Mouse (Mus musculus) heart, embryonic 16.5 days (tissue): ENCODE measurements around the gene Adamtsl1. TPM values are rescaled to one million over a fixed set of nuclear protein-coding genes. Genes with fewer than 3 reads are reported as not detected.
A peak's percentile ranks its signal among the peaks of the same experiment; 100 is the strongest.

Experiments
- ATAC-seq: fragments of 200-750 bp; cut with Nextera tagmentation; replicated peaks from 2 replicates; pipeline ENCODE4 v1.8.0; 2017; ENCODE audit warnings: moderate number of reproducible peaks; ENCODE audit not compliant: insufficient read depth, low FRiP score; ENCODE audit errors: extremely low read depth
- H3K27ac ChIP-seq: fragments of 300-500 bp; sonication (generic); 2 replicates; pipeline ENCODE4 v1.5.1; 2014; ENCODE audit warnings: mild to moderate bottlenecking, low read length, control low read depth, moderate library complexity
- H3K27me3 ChIP-seq: fragments of 300-500 bp; sonication (generic); 2 replicates; pipeline ENCODE4 v1.6.1; 2014; ENCODE audit warnings: low read length, mixed read lengths; ENCODE audit not compliant: control insufficient read depth, insufficient read depth
- H3K36me3 ChIP-seq: fragments of 300-500 bp; sonication (generic); 2 replicates; pipeline ENCODE4 v1.6.1; 2014; ENCODE audit not compliant: control insufficient read depth, insufficient read depth
- H3K4me1 ChIP-seq: fragments of 300-500 bp; sonication (generic); 2 replicates; pipeline ENCODE4 v1.6.1; 2014; ENCODE audit warnings: low read length, mixed read lengths; ENCODE audit not compliant: control insufficient read depth, insufficient read depth
- H3K4me2 ChIP-seq: fragments of 300-500 bp; sonication (generic); 2 replicates; pipeline ENCODE4 v1.6.1; 2014; ENCODE audit warnings: low read depth, mild to moderate bottlenecking, control low read depth, low read length
- H3K4me3 ChIP-seq: fragments of 300-500 bp; sonication (generic); 2 replicates; pipeline ENCODE4 v1.5.1; 2014; ENCODE audit warnings: mild to moderate bottlenecking, control low read depth, low read length
- H3K9ac ChIP-seq: fragments of 300-500 bp; sonication (generic); 2 replicates; pipeline ENCODE4 v1.6.1; 2014; ENCODE audit warnings: low read length, control low read depth
- H3K9me3 ChIP-seq: fragments of 300-500 bp; sonication (generic); replicated peaks from 2 replicates; pipeline ENCODE4 v1.6.1; 2016; ENCODE audit warnings: low read length; ENCODE audit not compliant: control insufficient read depth
- WGBS: fragments of 180-500 bp; shearing (Covaris S2); extraction: QIAGEN DNeasy Blood & Tissue Kit; methylation state at CpG from one replicate; pipeline ENCODE4 v1.1.7; 2014; 5-methylcytosine and 5-hydroxymethylcytosine counted together
- polyA plus RNA-seq: library from polyadenylated mRNA; unstranded; fragments of >200 nt; fragmentation: Nextera tagmentation; extraction: Ambion mirVana; gene quantifications from 2 replicates; pipeline ENCODE4 v1.2.1, GENCODE M21; 2015

Adamtsl1 gene
- polyA plus RNA-seq, 1 experiment from 2014 or later = 7.9 TPM

DNA sequence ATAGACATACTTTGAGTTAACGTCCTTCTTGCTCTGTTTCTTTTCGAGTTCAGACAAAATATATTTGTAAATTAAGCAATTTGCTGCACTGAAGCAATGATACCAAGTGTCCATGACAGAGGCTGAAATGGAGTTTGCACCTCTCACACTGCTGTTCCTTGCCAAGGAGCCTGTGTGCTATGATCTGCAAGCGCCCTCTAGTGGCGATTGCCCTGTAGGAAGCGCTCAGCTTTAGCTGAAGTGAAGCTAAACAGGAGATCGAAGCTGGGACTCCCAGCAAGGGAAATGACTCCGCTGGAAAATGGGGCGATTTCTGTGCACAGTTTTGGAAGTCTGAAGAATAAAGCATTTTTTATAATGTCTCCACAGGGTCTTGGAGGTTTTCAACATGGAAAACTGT, 287.8 kb downstream of the Adamtsl1 start:
- Histone ChIP-seq H3K4me2 (no peak overlapping the region), H3K27ac (no peak overlapping the region), H3K9ac (no peak overlapping the region), H3K27me3 (no peaks in the 10 kb centered on the region), H3K9me3 (no peaks in the 10 kb centered on the region), H3K4me3 (no peak overlapping the region), H3K36me3 (no peaks in the 10 kb centered on the region), H3K4me1 (no peaks in the 10 kb centered on the region)
- ATAC-seq = 0 out of 2 replicates have a peak, but pooled peaks have one; percentile 45
- 5% methylated on average over 8 of the region's 8 CpGs for WGBS

DNA sequence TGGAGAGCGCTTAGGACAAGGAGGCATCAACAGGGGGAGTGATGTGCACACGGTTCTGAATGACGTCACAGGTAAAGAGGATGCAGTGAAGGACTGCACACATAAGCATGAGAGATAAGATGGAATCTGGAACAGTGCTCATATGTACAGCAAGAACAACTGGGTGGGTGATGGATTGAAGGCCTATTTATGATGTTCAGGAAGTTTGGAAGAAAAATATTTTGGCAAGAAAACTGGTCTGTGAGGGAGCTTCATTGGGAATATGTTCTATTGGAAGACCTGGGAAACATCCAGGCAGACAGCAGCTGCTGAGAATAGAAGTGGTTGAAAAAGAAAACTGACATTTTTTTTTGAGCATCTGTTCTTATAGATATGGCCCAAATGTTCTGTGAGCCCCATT, 300.4 kb downstream of the Adamtsl1 start:
- no peak for ATAC-seq
- 65% methylated on average over 3 of the region's 3 CpGs for WGBS
- no peak overlapping the region for H3K4me3 ChIP-seq
- H3K27me3 ChIP-seq = no peaks in the 10 kb centered on the region
- no peak overlapping the region for H3K9ac ChIP-seq
- no peaks in the 10 kb centered on the region for H3K36me3 ChIP-seq
- no peaks in the 10 kb centered on the region for H3K9me3 ChIP-seq
- no peak overlapping the region for H3K27ac ChIP-seq
- H3K4me1 ChIP-seq = no peaks in the 10 kb centered on the region
- no peak overlapping the region for H3K4me2 ChIP-seq

DNA sequence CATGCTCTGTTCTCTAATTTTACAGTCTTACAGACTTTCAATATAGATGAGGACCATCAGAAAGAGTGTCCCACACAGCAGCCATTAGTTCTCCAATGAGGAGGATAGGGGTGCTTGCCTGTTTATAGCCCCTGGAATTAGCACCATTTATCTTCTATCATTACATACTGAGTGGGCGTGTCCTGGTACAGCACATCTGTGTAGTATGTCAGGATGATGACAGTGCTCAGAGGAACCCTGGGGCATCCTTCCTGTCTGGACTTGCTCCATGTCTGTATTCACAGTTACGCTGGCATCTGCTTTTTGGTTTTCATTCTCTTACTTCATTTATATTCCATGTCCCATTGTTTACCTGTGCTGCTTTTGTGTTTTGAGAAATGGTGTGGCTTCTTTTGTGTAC, 304.5 kb downstream of the Adamtsl1 start:
- Histone ChIP-seq H3K9me3 (no peaks in the 10 kb centered on the region; the same call in 1 of the 2 replicates), H3K4me3 (no peak overlapping the region), H3K4me1 (no peaks in the 10 kb centered on the region), H3K9ac (no peak overlapping the region), H3K27me3 (no peaks in the 10 kb centered on the region), H3K4me2 (no peak overlapping the region), H3K36me3 (no peaks in the 10 kb centered on the region), H3K27ac (no peak overlapping the region)
- no peak for ATAC-seq
- 69% methylated on average over 2 of the region's 2 CpGs for WGBS

DNA sequence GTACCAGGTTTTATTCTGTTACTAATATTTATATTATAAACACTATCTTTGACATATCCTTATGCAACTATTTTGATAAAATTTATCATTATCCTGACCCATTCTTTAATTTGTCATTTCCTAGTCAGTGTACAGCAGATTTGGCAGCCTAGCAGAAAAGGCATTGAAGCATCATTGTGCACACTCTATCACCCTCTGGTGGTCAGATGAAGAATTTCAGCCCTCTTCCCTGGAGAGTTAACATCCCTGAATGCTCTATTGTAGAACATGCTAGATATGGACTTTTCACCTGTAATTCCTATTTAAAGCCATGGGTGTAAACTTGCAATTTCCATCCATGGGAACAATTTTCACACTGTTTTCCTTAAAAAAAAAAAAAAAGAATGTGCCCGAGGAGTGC, 305.2 kb downstream of the Adamtsl1 start:
- no peak overlapping the region for H3K9ac ChIP-seq
- no peaks in the 10 kb centered on the region for H3K27me3 ChIP-seq
- no peak overlapping the region for H3K4me3 ChIP-seq
- H3K9me3 ChIP-seq = no peaks in the 10 kb centered on the region; the same call in 1 of the 2 replicates
- H3K27ac ChIP-seq = no peak overlapping the region
- 74% methylated on average over 1 of the region's 1 CpGs for WGBS
- no peak overlapping the region for H3K4me2 ChIP-seq
- no peak for ATAC-seq
- H3K36me3 ChIP-seq = no peaks in the 10 kb centered on the region
- H3K4me1 ChIP-seq = no peaks in the 10 kb centered on the region

DNA sequence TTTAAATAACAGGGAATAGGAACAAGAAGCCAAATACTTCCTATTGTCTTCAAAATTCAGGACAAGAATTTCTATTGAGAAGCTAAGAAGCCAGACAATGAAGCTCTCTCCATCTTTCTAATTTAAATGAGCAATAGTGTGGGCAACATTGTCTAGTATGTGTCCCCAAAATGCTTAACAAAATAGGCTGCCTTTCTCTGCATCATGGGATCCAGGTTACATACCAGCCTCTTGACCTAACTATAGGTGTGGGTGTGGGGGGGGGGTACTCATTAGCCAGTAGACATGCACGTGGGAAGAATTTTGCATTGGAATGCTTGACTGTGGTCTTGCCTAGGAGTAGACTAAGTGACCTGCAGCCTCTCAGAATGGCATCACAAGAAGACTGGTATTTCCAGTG, 305.9 kb downstream of the Adamtsl1 start:
- H3K4me2 ChIP-seq = no peak overlapping the region
- no peaks in the 10 kb centered on the region for H3K36me3 ChIP-seq
- H3K9me3 ChIP-seq = no peaks in the 10 kb centered on the region; the same call in 1 of the 2 replicates
- no peak for ATAC-seq
- H3K27ac ChIP-seq = no peak overlapping the region
- WGBS = 32% methylated on average over 1 of the region's 1 CpGs
- no peak overlapping the region for H3K4me3 ChIP-seq
- no peak overlapping the region for H3K9ac ChIP-seq
- H3K27me3 ChIP-seq = no peaks in the 10 kb centered on the region
- H3K4me1 ChIP-seq = no peaks in the 10 kb centered on the region

DNA sequence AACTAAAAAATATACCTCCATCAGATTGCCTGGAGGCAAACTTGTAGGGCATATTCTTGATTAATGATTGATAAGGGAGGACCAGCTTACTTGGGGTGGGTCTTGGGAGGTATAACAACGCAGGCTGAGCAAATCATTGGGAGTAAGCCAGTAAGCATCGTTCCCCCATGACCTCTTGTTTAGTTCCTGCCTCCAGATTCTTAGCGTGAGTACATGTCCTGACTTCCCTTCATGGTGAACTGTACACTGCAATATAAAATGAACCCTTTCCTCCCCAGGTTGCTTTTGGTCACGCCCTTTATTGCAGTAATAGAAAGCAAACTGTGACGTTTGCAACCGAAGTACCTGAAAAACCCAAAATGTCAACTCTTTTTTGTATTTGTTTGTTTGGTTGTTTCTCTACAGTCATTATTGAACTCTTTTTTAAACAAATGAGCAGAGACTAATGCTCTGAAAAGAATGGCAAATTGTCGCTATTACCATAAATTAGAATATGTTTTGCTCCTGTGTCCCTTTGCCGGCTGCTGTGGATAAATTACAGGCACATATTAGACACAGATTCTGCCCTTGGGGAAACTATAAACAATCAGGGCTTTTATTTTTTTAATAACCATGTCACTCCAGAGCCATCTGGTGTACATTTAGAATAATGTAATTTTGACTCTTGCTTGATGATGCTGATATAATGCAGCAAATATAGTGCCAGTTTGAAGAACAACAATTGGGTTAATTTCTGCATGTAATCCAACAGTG, 310.2 kb downstream of the Adamtsl1 start:
- 73% methylated on average over 8 of the region's 8 CpGs for WGBS
- Histone ChIP-seq H3K36me3 (no peaks in the 10 kb centered on the region), H3K9me3 (no peaks in the 10 kb centered on the region; the same call in 1 of the 2 replicates), H3K4me2 (no peak overlapping the region), H3K4me3 (no peak overlapping the region), H3K27ac (no peak overlapping the region), H3K9ac (no peak overlapping the region), H3K4me1 (no peaks in the 10 kb centered on the region), H3K27me3 (no peaks in the 10 kb centered on the region)
- ATAC-seq = no peak

DNA sequence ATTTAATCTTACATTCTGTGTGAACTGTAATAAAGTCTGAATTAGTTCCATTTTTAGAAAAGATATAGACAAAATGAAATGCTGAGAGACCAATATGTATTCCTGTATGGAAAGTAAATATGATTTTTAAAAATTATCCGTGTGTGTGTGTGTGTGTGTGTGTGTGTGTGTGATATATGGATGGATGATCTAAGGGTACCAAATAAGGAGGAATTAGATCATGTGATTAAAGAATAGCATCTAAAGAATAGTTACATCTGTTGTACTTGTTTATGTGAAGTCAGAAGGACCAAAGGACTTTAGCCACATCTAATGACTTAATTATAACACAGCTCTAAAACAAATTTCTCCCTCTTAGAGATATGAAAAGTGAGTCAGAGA, 310.7 kb downstream of the Adamtsl1 start:
- Histone ChIP-seq H3K27me3 (no peaks in the 10 kb centered on the region), H3K27ac (no peak overlapping the region), H3K4me2 (no peak overlapping the region), H3K9ac (no peak overlapping the region), H3K4me1 (no peaks in the 10 kb centered on the region), H3K4me3 (no peak overlapping the region), H3K9me3 (no peaks in the 10 kb centered on the region; the same call in 1 of the 2 replicates), H3K36me3 (no peaks in the 10 kb centered on the region)
- WGBS = 53% methylated on average over 1 of the region's 1 CpGs
- no peak for ATAC-seq

DNA sequence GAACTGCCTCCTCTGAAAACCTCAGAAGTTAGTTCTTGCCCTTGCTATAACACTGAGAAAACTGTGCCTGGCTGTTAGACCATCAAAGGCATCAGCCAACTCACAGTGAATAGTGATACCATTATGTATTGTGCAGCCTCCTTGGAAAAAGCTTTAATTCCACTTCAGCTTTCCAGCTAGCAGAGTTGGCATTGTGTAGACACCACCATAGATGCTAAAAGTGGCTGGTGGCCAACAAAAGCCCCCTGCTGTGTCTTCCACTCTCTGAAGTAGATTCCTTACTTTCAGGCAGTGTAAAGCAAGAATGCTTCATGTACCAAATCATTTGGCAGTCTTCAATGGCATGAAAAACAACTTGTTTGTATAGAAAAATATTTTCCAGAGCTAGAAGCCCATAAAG, 323.1 kb downstream of the Adamtsl1 start:
- Histone ChIP-seq H3K4me1 (no peaks in the 10 kb centered on the region), H3K27ac (no peak overlapping the region), H3K36me3 (no peaks in the 10 kb centered on the region), H3K4me3 (no peak overlapping the region), H3K27me3 (no peaks in the 10 kb centered on the region), H3K9me3 (no peaks in the 10 kb centered on the region), H3K4me2 (no peak overlapping the region), H3K9ac (no peak overlapping the region)
- no peak for ATAC-seq

DNA sequence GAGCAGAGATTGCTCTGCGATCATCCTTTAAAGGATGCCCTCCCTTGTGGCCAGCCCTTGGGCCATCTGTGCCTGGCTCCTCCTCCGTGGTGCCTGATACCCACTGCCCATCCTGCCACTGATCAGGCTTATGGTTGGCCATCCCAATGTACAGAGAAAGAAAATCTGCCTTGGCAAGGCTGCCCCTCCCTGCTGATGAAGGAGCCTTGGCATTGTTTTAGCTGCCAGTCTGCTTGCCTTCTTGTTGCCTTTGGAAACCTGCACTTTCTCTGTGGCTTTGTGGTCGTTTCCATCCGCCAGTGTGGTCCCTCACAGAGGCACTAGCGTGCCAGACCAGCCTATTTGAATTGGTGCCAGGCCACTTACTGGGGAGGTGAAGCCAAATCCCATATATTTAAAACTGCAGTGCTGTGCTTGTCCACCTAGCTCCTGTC, 323.6 kb downstream of the Adamtsl1 start:
- Histone ChIP-seq H3K9ac (no peak overlapping the region), H3K27ac (no peak overlapping the region), H3K4me1 (no peaks in the 10 kb centered on the region), H3K4me3 (no peak overlapping the region), H3K27me3 (no peaks in the 10 kb centered on the region), H3K36me3 (no peaks in the 10 kb centered on the region), H3K9me3 (no peaks in the 10 kb centered on the region), H3K4me2 (no peak overlapping the region)
- WGBS = 44% methylated on average over 5 of the region's 5 CpGs
- no peak for ATAC-seq
